Mouse (Mus musculus): ENCODE measurements around the gene Igsf21. TPM values are rescaled to one million over a fixed set of nuclear protein-coding genes. Genes with fewer than 3 reads are reported as not detected.

Igsf21 gene
- polyA plus RNA-seq, 1 experiment, result 36.1 TPM

DNA sequence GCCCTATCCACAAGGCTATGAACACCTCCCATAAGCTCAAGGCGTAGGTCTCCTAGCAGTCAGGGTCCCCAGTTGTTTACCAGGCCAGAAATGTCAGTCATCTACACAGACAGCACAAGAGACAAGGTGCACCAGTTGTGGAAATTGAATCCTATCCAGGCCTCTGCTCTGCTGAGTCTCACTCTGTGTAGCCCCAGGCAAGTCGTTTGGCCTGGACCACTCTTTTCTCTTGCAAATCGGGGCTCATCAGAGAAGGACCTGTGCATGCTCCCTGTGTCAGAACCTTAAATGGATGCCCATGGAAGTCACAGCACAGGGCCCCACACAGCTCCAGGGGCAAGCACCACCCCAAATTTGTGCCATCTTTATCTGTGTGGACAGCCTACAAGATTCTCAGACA lies 154.9 kb downstream of the Igsf21 start:
- TF ChIP-seq POLR2A (IDR thresholded peaks at IDR 0.05; ENCODE audit: borderline replicate concordance, extremely low read depth, insufficient read depth, insufficient read length, poor library complexity, severe bottlenecking), result no peak
- no peak for TF ChIP-seq CTCF (IDR thresholded peaks at IDR 0.05; ENCODE audit: borderline replicate concordance, extremely low read depth, insufficient read depth, insufficient read length)
- DNase-seq (ENCODE audit: low read depth), result no peak

- TF ChIP-seq POLR2A (IDR thresholded peaks at IDR 0.05; ENCODE audit: borderline replicate concordance, extremely low read depth, insufficient read depth, insufficient read length, poor library complexity, severe bottlenecking), result no peak
- no peak for TF ChIP-seq CTCF (IDR thresholded peaks at IDR 0.05; ENCODE audit: borderline replicate concordance, extremely low read depth, insufficient read depth, insufficient read length)
- DNase-seq (ENCODE audit: low read depth), result no peak
These were observed 156.9 kb downstream of the Igsf21 start for GRCm38 (mm10) chr4:140089676-140090075.

DNA sequence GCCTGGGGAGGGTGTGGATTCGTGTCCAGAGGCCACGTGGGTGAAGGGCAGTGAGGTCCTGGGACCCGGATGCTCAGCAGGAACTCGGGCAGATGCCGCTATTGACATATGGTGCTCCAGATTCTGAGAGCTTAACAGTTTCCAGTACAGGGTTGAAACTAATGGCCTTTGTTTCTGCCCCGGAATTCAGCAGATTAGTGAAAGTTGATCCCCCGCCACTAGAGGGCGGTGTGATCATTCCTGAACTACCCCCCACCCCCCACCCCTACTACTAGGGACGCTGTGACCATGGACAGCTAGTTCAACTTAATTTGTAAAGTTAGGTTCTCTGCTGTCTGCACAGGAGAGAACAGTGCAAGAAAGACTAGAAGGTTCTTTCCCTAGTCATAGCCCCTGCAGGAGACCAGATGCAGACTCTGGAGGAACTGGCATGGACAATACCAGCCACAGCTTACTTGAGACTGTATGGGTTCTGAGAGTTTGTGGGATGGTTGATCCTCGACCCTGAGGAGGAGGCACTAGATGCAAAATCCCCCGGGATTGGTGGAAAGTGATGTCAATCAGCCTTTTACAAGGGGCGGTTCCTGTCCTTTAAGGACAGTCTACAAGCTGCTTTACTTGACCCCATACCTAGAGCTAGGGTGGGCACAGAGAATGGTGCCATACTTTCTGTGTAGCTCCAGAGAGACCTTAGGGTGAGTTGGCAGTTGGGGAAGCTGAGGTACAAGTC lies 157.7 kb downstream of the Igsf21 start:
- no peak for DNase-seq (ENCODE audit: low read depth)
- TF ChIP-seq CTCF (IDR thresholded peaks at IDR 0.05; ENCODE audit: borderline replicate concordance, extremely low read depth, insufficient read depth, insufficient read length) (peak; percentile 6; the same call in 1 of the 2 replicates), POLR2A (IDR thresholded peaks at IDR 0.05; ENCODE audit: borderline replicate concordance, extremely low read depth, insufficient read depth, insufficient read length, poor library complexity, severe bottlenecking) (no peak)

DNA sequence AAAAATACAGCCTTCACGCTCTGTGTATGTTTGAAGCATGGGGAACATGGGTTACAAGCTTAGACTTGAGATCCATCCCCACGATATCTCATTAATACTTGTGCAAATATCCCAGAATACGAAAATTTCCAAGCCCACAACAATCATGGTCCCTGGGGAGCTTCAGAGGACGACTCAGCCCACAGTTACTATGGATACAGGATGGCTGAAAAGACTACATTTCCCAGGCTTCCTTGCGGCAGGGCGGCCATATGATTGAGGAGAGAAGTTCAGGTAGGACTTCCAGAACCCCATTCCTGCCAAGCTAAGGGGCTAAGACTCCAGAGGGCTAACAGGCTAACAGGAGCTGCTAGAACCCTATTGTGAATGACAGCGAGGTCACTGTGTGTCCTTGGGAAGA lies 160.4 kb downstream of the Igsf21 start:
- TF ChIP-seq POLR2A (IDR thresholded peaks at IDR 0.05; ENCODE audit: borderline replicate concordance, extremely low read depth, insufficient read depth, insufficient read length, poor library complexity, severe bottlenecking) (no peak), CTCF (IDR thresholded peaks at IDR 0.05; ENCODE audit: borderline replicate concordance, extremely low read depth, insufficient read depth, insufficient read length) (no peak)
- DNase-seq (ENCODE audit: low read depth), result peak; percentile 57

- DNase-seq (ENCODE audit: low read depth), result peak; percentile 86
- TF ChIP-seq POLR2A (IDR thresholded peaks at IDR 0.05; ENCODE audit: borderline replicate concordance, extremely low read depth, insufficient read depth, insufficient read length, poor library complexity, severe bottlenecking), result no peak
- no peak for TF ChIP-seq CTCF (IDR thresholded peaks at IDR 0.05; ENCODE audit: borderline replicate concordance, extremely low read depth, insufficient read depth, insufficient read length)
These were observed 162.0 kb downstream of the Igsf21 start for GRCm38 (mm10) chr4:140084521-140085011.

DNA sequence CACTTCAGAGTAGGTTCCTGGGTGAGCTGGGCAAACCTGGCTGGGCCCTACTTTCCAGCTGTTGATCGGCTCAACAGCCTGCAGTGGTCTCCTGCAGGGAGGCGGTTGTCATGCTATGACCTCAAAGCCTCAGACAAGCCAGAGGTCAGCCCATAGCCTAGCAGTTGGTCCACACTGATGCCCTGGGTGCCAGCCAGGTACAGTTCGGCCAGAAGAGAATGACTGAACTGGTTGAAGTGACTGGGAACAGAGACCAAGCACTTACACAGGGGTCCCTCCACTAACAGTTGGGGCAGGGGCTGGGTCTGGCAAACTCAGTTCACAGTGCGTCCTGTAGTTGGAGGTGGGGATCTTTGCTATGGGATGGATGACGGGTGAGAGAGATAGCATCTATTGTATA lies 162.5 kb downstream of the Igsf21 start:
- no peak for DNase-seq (ENCODE audit: low read depth)
- TF ChIP-seq POLR2A (IDR thresholded peaks at IDR 0.05; ENCODE audit: borderline replicate concordance, extremely low read depth, insufficient read depth, insufficient read length, poor library complexity, severe bottlenecking), result no peak
- TF ChIP-seq CTCF (IDR thresholded peaks at IDR 0.05; ENCODE audit: borderline replicate concordance, extremely low read depth, insufficient read depth, insufficient read length), result no peak

- no peak for DNase-seq (ENCODE audit: low read depth)
- TF ChIP-seq POLR2A (IDR thresholded peaks at IDR 0.05; ENCODE audit: borderline replicate concordance, extremely low read depth, insufficient read depth, insufficient read length, poor library complexity, severe bottlenecking), result no peak
- TF ChIP-seq CTCF (IDR thresholded peaks at IDR 0.05; ENCODE audit: borderline replicate concordance, extremely low read depth, insufficient read depth, insufficient read length), result no peak
These were observed 168.2 kb downstream of the Igsf21 start for GRCm38 (mm10) chr4:140078416-140078815.

- no peak for TF ChIP-seq POLR2A (IDR thresholded peaks at IDR 0.05; ENCODE audit: borderline replicate concordance, extremely low read depth, insufficient read depth, insufficient read length, poor library complexity, severe bottlenecking)
- TF ChIP-seq CTCF (IDR thresholded peaks at IDR 0.05; ENCODE audit: borderline replicate concordance, extremely low read depth, insufficient read depth, insufficient read length), result no peak
- no peak for DNase-seq (ENCODE audit: low read depth)
These were observed 169.0 kb downstream of the Igsf21 start for GRCm38 (mm10) chr4:140077615-140078014.

- DNase-seq (ENCODE audit: low read depth), result peak; percentile 91
- no peak for TF ChIP-seq POLR2A (IDR thresholded peaks at IDR 0.05; ENCODE audit: borderline replicate concordance, extremely low read depth, insufficient read depth, insufficient read length, poor library complexity, severe bottlenecking)
- no peak for TF ChIP-seq CTCF (IDR thresholded peaks at IDR 0.05; ENCODE audit: borderline replicate concordance, extremely low read depth, insufficient read depth, insufficient read length)
These were observed 169.6 kb downstream of the Igsf21 start for GRCm38 (mm10) chr4:140076852-140077563.

- DNase-seq (ENCODE audit: low read depth), result no peak
- no peak for TF ChIP-seq CTCF (IDR thresholded peaks at IDR 0.05; ENCODE audit: borderline replicate concordance, extremely low read depth, insufficient read depth, insufficient read length)
- TF ChIP-seq POLR2A (IDR thresholded peaks at IDR 0.05; ENCODE audit: borderline replicate concordance, extremely low read depth, insufficient read depth, insufficient read length, poor library complexity, severe bottlenecking), result no peak
These were observed 170.2 kb downstream of the Igsf21 start for GRCm38 (mm10) chr4:140076428-140076827.

- peak; percentile 47 for DNase-seq (ENCODE audit: low read depth)
- TF ChIP-seq CTCF (IDR thresholded peaks at IDR 0.05; ENCODE audit: borderline replicate concordance, extremely low read depth, insufficient read depth, insufficient read length) (no peak), POLR2A (IDR thresholded peaks at IDR 0.05; ENCODE audit: borderline replicate concordance, extremely low read depth, insufficient read depth, insufficient read length, poor library complexity, severe bottlenecking) (no peak)
These were observed 175.5 kb downstream of the Igsf21 start for GRCm38 (mm10) chr4:140071047-140071446.
